Mouse (Mus musculus): ENCODE data around the gene Neurl1a.

DNA sequence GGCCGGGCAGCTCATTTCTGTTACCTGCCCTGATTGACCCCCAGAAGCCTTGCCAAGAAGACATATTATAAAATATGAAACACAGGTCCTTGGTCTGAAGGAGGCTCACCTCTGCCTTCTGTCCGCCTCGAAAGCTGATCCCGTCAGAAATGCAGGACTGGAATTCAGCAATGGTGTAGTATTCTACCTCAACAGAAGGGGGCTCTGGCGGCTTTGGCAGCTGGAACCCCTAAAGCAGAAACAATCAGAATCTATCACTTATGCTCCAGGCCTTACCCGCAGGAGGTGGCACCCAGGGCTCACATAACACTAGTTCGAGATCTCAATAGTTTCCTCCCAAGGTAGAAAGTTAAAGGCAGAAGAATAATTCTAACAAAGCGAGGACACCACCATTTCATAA, 91.1 kb downstream of the Neurl1a start:
- TF ChIP-seq CTCF (IDR thresholded peaks at IDR 0.05; ENCODE audit: low read depth) (peak; percentile 78), EP300 (optimal IDR thresholded peaks at IDR 0.05) (no peak)

Data from stomach, postnatal 0 days (tissue).